Mouse (Mus musculus) thymus, postnatal 10 days (tissue): ENCODE measurements around the gene Polr2e.

Experiments used
- DNase-seq, 2 experiments: peaks; one replicate each; pipeline ENCODE4 v3.0.0; 2021; ENCODE audit warnings: low spot score in 2 of 2

The Polr2e gene

GRCm38 (mm10) chr10:79989272-79989786, 50.3 kb downstream of the Polr2e start:
- no peak for DNase-seq

- peak; percentile 43 to 60 for DNase-seq
Measured at GRCm38 (mm10) chr10:79988506-79989271, 50.9 kb downstream of the Polr2e start, which contains the start of gene Cnn2. Gene Cnn2 (plus strand): TSS chr10:79988584.

- DNase-seq: no peak
Measured at GRCm38 (mm10) chr10:79987771-79988505, 51.7 kb downstream of the Polr2e start.

- DNase-seq: peak; percentile 86 to 94
Measured at GRCm38 (mm10) chr10:79986963-79987362, 52.6 kb downstream of the Polr2e start.

GRCm38 (mm10) chr10:79986232-79986878, 53.2 kb downstream of the Polr2e start:
- DNase-seq: no peak
